Mouse (Mus musculus) midbrain, embryonic 14.5 days (tissue): ENCODE measurements around the gene Ep400. TPM values are rescaled to one million over a fixed set of nuclear protein-coding genes. Genes with fewer than 3 reads are reported as not detected.

Experiments used
- ATAC-seq: fragments of 200-750 bp; cut with Nextera tagmentation; 2 replicates; pipeline ENCODE4 v1.8.0; 2017; ENCODE audit warnings: moderate number of reproducible peaks, moderate library complexity; ENCODE audit not compliant: low FRiP score, low TSS enrichment
- DNase-seq: peaks from one replicate; pipeline ENCODE4 v3.0.0-alpha.2; 2015
- H3K27ac ChIP-seq: fragments of 300-500 bp; sonication (generic); replicated peaks from 2 replicates; pipeline ENCODE4 v1.5.1; 2014; ENCODE audit warnings: mild to moderate bottlenecking, low read depth, low read length, moderate library complexity
- H3K27me3 ChIP-seq: fragments of 300-500 bp; sonication (generic); 2 replicates; pipeline ENCODE4 v1.6.1; 2014; ENCODE audit warnings: low read length, control low read depth, mixed read lengths; ENCODE audit not compliant: control insufficient read depth, insufficient read depth
- H3K36me3 ChIP-seq: fragments of 300-500 bp; sonication (generic); 2 replicates; pipeline ENCODE4 v1.6.1; 2014; ENCODE audit warnings: low read length, control low read depth; ENCODE audit not compliant: control insufficient read depth, insufficient read depth
- H3K4me1 ChIP-seq: fragments of 300-500 bp; sonication (generic); 2 replicates; pipeline ENCODE4 v1.6.1; 2014; ENCODE audit warnings: mild to moderate bottlenecking, antibody characterized with exemption, low read length, control low read depth; ENCODE audit not compliant: control insufficient read depth, insufficient read depth
- H3K4me2 ChIP-seq: fragments of 300-500 bp; sonication (generic); 2 replicates; pipeline ENCODE4 v1.6.1; 2014; ENCODE audit warnings: mild to moderate bottlenecking, low read length, moderate library complexity
- H3K4me3 ChIP-seq: fragments of 300-500 bp; sonication (generic); replicated peaks from 2 replicates; pipeline ENCODE4 v1.5.1; 2014; ENCODE audit warnings: low read depth, low read length
- H3K9ac ChIP-seq: fragments of 300-500 bp; sonication (generic); replicated peaks from 2 replicates; pipeline ENCODE4 v1.6.1; 2014; ENCODE audit warnings: mild to moderate bottlenecking, low read length, moderate library complexity
- H3K9me3 ChIP-seq: fragments of 300-500 bp; sonication (generic); 2 replicates; pipeline ENCODE4 v1.6.1; 2016; ENCODE audit warnings: low read length, control low read depth, mixed read lengths; ENCODE audit not compliant: control insufficient read depth
- WGBS: fragments of 180-500 bp; shearing (Covaris S2); extraction: QIAGEN DNeasy Blood & Tissue Kit; methylation state at CpG from one replicate; pipeline ENCODE4 v1.1.7; 2014; 5-methylcytosine and 5-hydroxymethylcytosine counted together
- polyA plus RNA-seq: library from polyadenylated mRNA; unstranded; fragments of >200 nt; fragmentation: Nextera tagmentation; extraction: Ambion mirVana; gene quantifications from 2 replicates; pipeline ENCODE4 v1.2.1, GENCODE M21; 2014

Gene Ep400
- polyA plus RNA-seq, 1 experiment from 2014 or later = 55.3 TPM

GRCm38 (mm10) chr5:110783150-110783549 lies 12.6 kb upstream of the Ep400 start:
- no peak for ATAC-seq
- Histone ChIP-seq H3K4me3 (no peak overlapping the region), H3K9ac (no peak overlapping the region), H3K27me3 (no peaks in the 10 kb centered on the region), H3K36me3 (peaks cover 35% of the 10 kb centered on the region), H3K9me3 (no peaks in the 10 kb centered on the region), H3K4me1 (peaks cover 12% of the 10 kb centered on the region), H3K4me2 (no peak overlapping the region), H3K27ac (no peak overlapping the region)
- 76% methylated on average over 8 of the region's 8 CpGs for WGBS
- no peak for DNase-seq

- WGBS = 89% methylated on average over 7 of the region's 7 CpGs
- Histone ChIP-seq H3K27me3 (no peaks in the 10 kb centered on the region), H3K36me3 (peaks cover 24% of the 10 kb centered on the region)
Measured at GRCm38 (mm10) chr5:110781529-110782238, 11.2 kb upstream of the Ep400 start.

GRCm38 (mm10) chr5:110780761-110781528 lies 10.4 kb upstream of the Ep400 start:
- no peaks in the 10 kb centered on the region for H3K9me3 ChIP-seq
- H3K27ac ChIP-seq = no peak overlapping the region
- DNase-seq (no peak), ATAC-seq (peak; percentile 60)
- H3K9ac ChIP-seq = peak overlapping the region; percentile 72
- no peaks in the 10 kb centered on the region for H3K27me3 ChIP-seq
- 57% methylated on average over 10 of the region's 10 CpGs for WGBS
- H3K36me3 ChIP-seq = peaks cover 22% of the 10 kb centered on the region
- peak overlapping the region; percentile 76 for H3K4me3 ChIP-seq
- peaks cover 12% of the 10 kb centered on the region for H3K4me1 ChIP-seq
- peak overlapping the region; percentile 94 for H3K4me2 ChIP-seq

More at GRCm38 (mm10) chr5:110781529-110782238, 11.2 kb upstream of the Ep400 start:
- DNase-seq = no peak
- Histone ChIP-seq H3K9ac (no peak overlapping the region), H3K4me1 (peaks cover 12% of the 10 kb centered on the region), H3K4me2 (no peak overlapping the region), H3K27ac (no peak overlapping the region), H3K4me3 (no peak overlapping the region), H3K9me3 (no peaks in the 10 kb centered on the region)
- no peak for ATAC-seq

GRCm38 (mm10) chr5:110779998-110780760 lies 9.7 kb upstream of the Ep400 start, which contains the start of gene Pus1:
Pus1 (minus strand) TSS chr5:110780659.
- H3K36me3 ChIP-seq = peaks cover 20% of the 10 kb centered on the region
- peak within 1 kb of the TSS; percentile 72 for H3K9ac ChIP-seq
- H3K4me3 ChIP-seq = peak within 1 kb of the TSS; percentile 76
- H3K4me2 ChIP-seq = peak within 1 kb of the TSS; percentile 94
- peaks cover 12% of the 10 kb centered on the region for H3K4me1 ChIP-seq
- under 1% methylated on average over 56 of the region's 57 CpGs for WGBS
- H3K9me3 ChIP-seq = no peaks in the 10 kb centered on the region
- no peaks in the 10 kb centered on the region for H3K27me3 ChIP-seq
- DNase-seq (peak; percentile 95), ATAC-seq (peak; percentile 88)
- H3K27ac ChIP-seq = peak within 1 kb of the TSS; percentile 52; the same call in 1 of the 2 replicates

- Histone ChIP-seq H3K4me1 (peaks cover 12% of the 10 kb centered on the region), H3K4me3 (peak overlapping the region; percentile 76), H3K27me3 (no peaks in the 10 kb centered on the region), H3K27ac (no peak overlapping the region), H3K9me3 (no peaks in the 10 kb centered on the region), H3K9ac (peak overlapping the region; percentile 72), H3K36me3 (peaks cover 22% of the 10 kb centered on the region), H3K4me2 (peak overlapping the region; percentile 94)
- no peak for DNase-seq
- WGBS = 26% methylated on average over 15 of the region's 15 CpGs
- ATAC-seq = no peak
Measured at GRCm38 (mm10) chr5:110779276-110779997, 8.9 kb upstream of the Ep400 start.

GRCm38 (mm10) chr5:110778263-110778662 lies 7.7 kb upstream of the Ep400 start:
- WGBS = 91% methylated on average over 12 of the region's 12 CpGs
- H3K27me3 ChIP-seq = no peaks in the 10 kb centered on the region
- ATAC-seq (no peak), DNase-seq (no peak)
- H3K9me3 ChIP-seq = no peaks in the 10 kb centered on the region
- H3K4me3 ChIP-seq = no peak overlapping the region
- peaks cover 12% of the 10 kb centered on the region for H3K4me1 ChIP-seq
- H3K4me2 ChIP-seq = no peak overlapping the region
- H3K9ac ChIP-seq = no peak overlapping the region
- no peak overlapping the region for H3K27ac ChIP-seq
- H3K36me3 ChIP-seq = peaks cover 33% of the 10 kb centered on the region

- WGBS = 90% methylated on average over 2 of the region's 2 CpGs
- H3K9ac ChIP-seq = no peak overlapping the region
- no peak for DNase-seq
- no peaks in the 10 kb centered on the region for H3K9me3 ChIP-seq
- H3K36me3 ChIP-seq = peaks cover 33% of the 10 kb centered on the region
- ATAC-seq = no peak
- H3K4me1 ChIP-seq = peaks cover 12% of the 10 kb centered on the region
- H3K27ac ChIP-seq = no peak overlapping the region
- H3K4me3 ChIP-seq = no peak overlapping the region
- H3K4me2 ChIP-seq = no peak overlapping the region
- no peaks in the 10 kb centered on the region for H3K27me3 ChIP-seq
Measured at GRCm38 (mm10) chr5:110776141-110776540, 5.6 kb upstream of the Ep400 start.

GRCm38 (mm10) chr5:110774511-110774910 lies 4.0 kb upstream of the Ep400 start:
- H3K27me3 ChIP-seq = no peaks in the 10 kb centered on the region
- ATAC-seq = no peak
- DNase-seq = no peak

More at GRCm38 (mm10) chr5:110774511-110774910, 4.0 kb upstream of the Ep400 start:
- H3K9me3 ChIP-seq = no peaks in the 10 kb centered on the region
- no peak overlapping the region for H3K9ac ChIP-seq
- H3K4me2 ChIP-seq = no peak overlapping the region
- H3K4me3 ChIP-seq = no peak overlapping the region
- peaks cover 33% of the 10 kb centered on the region for H3K36me3 ChIP-seq
- 96% methylated on average over 11 of the region's 11 CpGs for WGBS
- peaks cover 4% of the 10 kb centered on the region for H3K4me1 ChIP-seq
- no peak overlapping the region for H3K27ac ChIP-seq
